Mouse (Mus musculus): ENCODE measurements at regions not wholly inside any gene's neighbourhood (a gene's known extent, or its start where the extent isn't known, plus 50 kb on each side); places are given as distances from the start of the nearest gene placed in this dataset.

DNA sequence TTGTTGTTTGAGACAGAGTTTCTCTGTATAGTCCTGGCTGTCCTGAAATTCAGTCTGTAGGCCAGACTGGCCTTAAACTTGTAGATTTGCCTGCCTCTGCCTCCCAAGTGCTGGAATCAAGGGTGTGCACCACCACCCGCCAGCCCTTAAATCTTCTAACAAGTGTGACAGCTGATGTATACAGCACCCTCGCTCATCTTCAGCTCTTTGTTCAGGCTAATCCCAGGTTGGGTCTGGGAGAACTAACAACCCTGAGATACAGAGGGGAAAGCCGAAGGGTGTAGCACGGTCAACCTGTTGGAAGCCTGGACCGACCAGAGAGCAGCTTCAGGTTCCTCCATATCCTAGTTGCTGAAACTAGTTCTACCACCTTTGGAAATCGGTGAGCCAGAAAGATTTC, 99.0 kb downstream of the Tmem30b start:
- DNase-seq (ENCODE audit: low spot score), result no peak

DNA sequence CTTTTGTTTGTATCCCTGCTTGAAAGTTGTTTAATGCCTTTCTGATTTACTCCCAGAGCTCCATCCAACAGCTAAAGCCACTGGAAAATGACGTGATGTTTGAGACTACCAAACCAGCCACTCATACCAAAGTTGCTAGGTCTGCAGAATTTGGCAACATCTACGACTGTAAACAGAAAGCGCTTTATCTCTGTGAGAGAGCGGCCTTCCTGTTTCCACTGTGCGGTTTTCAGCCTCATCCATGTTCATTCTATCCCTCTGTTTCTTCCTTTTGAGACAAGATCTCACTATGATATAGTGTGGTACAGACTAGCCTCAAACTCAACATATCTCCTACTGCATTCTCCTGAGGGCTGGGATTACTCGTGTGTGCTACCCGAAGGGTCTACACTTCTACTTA, 100.0 kb downstream of the Tmem30b start:
- no peak for DNase-seq (ENCODE audit: low spot score)

DNA sequence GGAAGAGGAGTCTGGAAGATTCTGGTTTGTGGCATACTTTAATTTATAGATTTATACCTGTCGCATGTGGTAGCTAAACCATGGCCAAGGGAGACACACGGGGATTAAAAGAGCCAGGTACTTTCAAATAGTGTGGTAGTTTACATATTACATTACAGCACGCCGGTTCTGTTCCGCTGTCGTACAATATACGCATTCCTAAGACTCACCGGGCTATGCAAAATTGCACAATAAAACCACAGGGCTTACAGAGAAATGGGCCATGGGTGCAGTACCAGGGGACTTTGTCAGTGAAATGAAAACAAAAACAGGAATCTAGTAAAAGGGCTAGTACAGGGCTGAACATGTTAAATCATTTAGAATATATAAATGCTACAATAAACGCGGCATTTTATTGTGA, 100.6 kb downstream of the Tmem30b start:
- DNase-seq (ENCODE audit: low spot score), result no peak

DNA sequence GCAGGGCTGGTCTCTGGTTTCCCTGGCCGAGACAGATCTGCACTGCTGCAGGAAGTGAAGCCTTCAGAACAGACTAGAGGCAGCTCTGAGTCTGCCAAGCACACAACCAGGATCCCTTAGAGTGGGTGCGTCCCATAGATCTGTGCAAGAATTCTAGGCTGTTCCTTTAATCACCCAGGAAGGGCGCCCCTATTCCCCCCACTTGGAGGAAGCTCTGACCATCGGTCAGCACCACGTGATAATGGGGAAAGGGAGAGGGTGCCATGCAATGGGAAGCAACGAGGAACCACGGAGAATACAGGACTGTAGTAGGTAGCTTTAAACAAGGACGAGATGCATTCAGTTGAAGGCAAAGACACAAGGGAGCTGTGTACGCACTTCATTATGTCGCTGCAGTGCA, 101.1 kb downstream of the Tmem30b start:
- no peak for DNase-seq (ENCODE audit: low spot score)

DNA sequence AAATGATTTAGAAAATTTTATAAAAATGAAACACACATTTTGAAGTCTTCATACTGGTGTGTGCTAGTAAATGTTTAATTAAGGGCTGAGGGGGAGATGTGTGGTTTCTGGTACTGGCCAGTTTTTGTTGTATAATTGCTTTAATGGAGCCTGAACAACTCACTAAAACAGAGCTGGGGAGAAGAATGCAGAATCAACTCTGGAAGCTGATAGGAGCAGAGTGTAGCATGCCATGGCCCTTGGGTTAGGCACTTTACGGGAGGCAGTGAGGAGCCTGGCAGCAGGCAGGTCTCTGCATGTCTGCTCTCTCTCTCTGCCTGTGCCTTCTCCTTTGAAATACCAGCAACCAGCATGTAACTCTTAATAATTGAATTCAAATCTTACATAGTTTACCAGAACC, 104.9 kb downstream of the Tmem30b start:
- no peak for DNase-seq (ENCODE audit: low spot score)

DNA sequence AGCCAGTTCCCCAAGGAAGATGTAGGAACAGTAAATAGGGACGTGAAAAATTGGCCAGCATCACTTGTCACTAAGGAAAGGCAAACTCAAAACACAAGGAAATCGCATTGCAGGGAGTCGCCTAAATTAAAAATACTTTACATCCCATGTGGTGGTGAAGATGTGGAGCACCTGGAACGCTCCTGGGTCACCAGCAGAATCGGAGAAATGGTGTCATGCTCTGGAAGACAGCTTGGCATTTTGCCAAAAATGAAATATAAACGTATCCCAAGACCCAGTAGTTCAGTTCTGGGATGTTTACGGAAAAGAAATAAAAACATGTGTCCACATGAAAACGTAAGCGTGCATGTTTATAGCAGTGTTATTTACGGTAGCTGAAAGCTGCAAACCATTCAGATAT, 111.5 kb downstream of the Tmem30b start:
- DNase-seq (ENCODE audit: low spot score), result no peak

DNA sequence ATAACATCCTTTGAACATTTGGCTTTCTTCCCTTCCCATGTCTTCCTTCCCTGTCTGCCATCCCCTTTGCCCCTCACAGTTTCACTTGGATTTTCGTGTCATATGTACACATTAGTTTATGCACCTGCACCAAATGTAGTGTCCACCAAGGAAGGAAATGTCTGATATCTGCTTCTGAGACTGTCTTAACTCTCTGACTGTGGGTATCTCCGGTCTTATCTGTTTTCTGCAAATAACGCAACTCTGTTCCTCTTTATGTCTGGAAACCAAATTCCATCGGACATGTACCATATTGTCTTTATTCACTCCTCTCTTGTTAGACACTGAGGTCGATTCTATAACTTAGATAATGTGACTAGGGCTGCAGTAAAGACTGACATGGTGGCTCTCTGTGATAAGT, 113.6 kb downstream of the Tmem30b start:
- no peak for DNase-seq (ENCODE audit: low spot score)

DNA sequence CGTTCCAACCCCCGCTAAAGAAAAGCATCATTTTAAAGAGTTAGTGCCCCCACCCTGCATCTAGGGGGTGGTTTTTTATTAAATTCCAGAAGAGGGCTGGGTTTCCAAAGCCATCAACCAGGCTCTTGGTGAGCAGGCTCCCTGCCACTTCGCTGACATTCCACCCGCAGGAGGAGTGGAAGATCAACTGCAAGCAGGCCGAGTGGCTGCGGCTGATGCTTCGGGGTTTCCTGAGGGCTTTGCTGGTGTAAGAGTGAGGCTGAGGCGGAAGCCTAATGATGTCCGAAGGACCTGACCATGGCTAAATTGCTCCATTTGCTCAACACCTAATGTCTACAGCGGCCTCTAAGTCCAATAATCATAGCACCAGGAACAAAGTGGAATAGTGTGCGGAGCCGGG, 118.0 kb downstream of the Tmem30b start:
- no peak for DNase-seq (ENCODE audit: low spot score)

DNA sequence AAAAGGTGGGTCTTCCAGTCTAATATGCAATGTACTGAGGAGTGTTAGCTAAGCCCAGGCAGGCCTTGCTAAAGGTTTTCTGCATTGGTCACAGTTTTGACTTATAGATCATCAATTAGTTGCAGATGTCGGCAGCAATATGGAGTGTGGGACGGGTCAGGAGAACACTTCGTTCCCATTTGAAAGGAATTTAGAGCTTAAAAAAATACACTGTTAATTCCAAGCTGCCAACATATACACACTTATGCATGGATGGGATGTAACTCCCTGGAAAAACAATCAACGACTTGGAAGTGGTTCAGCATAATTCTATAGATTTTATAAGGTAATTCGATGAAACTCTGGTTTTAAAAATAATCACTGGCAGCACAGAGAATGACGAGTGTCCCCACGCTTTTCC, 121.4 kb downstream of the Tmem30b start:
- DNase-seq (ENCODE audit: low spot score), result no peak

DNA sequence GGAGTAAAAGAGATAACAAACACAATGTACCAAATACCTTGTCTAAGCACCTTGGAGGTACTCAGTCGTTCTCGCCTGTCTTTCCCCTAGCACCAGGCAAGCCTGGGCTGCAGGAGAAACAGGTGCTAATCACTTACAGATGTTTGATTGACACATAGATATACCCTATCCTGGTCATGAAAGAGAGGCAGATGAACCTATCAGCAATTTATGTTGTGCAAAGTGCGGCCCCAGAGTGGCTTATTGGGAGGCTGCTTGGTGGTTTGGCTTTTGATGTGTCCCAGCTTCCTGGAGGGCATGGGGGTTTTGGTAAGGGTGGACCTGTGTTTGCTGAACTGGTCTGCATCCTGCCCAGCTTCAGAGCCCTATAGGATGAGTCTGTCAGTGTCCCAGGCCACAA, 129.1 kb downstream of the Tmem30b start:
- no peak for DNase-seq (ENCODE audit: low spot score)

DNA sequence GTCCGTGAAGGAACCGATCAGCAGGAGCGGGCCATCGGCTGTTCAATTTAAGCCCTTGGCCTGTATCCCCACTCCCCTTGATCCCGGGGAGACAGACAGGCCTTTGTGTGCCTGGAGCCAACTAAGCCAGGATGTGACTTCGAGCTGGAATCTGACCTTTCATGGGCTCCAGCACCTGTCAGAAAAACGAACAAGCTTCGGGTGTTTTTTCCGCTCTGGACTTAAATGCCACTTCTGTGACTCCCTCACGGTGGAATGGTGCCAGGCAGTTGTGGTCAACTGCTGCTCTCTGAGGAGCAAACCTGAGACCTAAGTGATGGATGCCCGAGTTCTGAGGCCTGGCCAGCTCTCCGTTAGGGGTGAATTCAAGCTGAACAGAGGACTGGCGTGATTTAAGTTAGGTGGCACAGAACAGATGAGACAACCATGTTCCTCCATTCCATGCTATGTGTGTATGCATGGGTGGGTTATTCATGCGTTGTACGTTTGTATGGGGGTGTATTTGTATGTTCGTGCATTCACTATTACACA, 129.8 kb downstream of the Tmem30b start:
- no peak for DNase-seq (ENCODE audit: low spot score)

DNA sequence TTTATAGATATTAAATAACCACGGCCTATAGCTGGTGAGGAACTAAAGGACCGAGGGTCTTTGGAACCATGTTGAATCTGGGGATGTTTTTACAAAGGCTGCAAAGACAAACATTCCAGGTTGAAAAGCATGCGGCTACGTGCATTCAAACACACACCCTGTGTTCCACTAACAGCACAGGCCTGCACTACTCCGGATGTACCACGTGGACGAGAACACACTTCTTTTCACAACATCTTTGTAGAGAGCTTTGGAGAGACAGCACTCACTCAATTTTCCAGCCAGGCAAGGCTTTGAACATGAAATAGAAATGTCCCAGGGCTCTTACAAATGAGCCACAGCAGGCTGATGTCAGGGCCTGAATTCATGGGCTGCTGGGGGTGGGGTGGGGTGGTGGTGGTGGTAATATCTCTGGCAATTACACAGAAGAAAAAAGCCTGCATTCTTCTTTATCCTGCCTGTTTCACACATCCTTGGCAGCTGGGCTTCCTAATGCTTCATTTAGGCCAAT, 129.3 kb downstream of the Slc38a6 start:
- DNase-seq (ENCODE audit: low spot score), result no peak

DNA sequence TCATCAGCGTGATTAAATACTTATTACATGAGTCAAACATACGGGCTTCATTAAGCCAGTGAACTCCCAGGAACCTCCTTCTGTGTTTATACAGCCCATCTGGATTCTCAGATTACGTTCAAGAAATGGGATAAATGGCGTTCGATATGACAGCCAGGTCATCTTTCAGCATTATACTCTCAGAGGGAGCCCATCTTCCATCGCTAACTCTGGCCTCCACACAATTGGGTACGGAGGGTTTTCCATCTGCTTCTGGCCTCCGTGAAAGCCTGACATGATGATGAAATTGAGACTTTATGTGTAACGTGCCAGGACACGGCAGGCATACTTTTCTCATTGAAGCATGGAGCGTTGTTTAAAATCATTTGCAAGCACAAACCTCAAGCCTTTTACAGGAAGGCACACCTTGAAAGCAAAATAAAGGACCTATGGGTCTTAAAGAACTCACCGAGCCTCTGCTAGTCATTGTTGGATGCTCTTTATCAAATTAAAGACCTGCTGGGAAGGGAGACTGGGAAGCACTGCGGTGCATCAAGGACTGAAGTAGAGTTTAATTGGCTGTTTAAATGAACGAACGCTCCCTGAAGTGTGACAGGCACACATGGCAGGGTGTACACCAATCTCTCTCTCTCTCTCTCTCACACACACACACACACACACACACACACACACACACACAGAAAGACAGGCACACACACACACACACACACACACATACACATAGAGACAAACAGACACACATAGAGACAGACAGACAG, 127.0 kb downstream of the Slc38a6 start:
- DNase-seq (ENCODE audit: low spot score), result no peak

DNA sequence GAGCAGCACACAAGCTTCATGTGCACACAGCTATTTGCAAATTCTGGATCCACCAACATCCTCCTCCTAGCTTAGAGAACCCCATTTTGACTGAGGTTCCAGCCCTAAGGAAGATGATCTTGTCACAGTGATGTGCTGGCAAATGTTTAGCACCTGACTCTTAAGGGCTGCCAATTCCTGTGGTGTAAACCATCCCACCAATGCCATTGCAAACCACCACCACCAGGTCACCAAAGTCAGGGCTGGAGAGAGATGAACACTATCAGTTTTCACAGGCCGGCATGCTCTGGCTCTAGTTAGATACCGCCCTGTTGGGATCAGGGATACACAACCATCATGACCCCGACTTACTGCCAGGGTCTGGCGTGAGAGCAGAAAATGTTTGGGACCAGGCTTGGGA, 125.9 kb downstream of the Slc38a6 start:
- no peak for DNase-seq (ENCODE audit: low spot score)

DNA sequence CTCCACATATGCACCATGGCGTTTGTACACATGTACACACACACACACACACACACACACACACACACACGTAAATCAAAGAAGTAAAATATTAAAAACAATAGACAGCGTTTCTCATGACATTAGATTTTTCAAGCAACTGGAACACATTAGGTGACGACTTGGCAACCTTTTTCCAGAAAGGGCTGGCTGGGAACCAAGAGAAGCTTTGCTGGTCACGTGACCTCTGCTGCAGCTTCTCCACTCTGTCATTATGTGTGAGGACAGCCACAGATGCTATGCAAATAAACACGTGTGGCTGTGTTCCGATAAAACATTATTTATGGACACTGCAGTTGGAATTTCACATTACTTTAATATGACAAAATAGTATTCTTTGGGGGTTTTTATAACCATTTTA, 124.3 kb downstream of the Slc38a6 start:
- peak; percentile 68 for DNase-seq (ENCODE audit: low spot score)

DNA sequence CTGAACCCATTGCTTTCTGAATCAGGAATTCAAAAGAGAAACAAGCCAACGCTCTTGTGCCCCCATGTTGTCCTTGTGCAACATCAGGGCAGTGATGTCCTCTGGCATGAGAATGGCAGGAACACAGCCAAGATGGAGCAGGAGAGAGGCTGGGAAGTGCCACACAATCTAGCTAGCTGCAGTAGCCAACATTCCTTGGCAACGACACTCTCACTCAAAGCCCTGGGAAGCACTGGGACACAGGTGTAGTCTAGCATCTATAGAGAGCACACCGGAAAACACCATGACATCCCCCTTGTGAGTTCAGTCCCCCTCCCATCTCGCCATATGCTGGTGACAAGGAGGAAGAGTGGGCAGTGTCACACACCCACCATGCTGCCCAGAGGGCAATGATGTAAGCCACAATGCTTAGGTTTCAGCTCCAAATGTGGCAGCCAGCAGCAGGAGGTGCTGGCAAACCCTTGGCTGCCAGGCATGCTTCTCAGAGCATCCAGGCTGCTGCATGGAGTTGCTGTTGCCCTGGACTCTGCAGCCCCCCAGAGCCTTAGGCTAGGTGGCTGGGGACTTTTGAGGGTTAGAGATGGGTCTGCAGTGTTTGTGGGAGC, 123.0 kb downstream of the Slc38a6 start:
- DNase-seq (ENCODE audit: low spot score), result peak; percentile 83

DNA sequence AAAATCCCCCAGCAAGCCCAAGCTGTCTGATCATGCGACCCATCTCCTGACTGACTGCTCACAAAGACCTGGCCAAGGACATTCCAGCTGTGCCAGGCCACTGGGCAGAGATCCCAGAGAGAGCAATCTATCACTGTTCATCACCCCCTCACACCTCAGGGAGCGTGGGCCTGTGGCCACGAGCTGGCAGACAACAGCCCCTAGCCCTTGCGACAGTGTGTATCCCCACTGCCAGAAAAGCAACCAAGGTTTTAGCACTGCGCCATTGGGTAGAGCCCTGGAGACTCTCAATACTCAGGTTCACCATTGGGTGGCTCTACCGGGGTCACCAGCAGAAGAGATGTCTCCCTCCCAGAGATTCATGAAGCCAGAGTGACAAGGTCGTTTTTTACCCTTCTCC, 122.0 kb downstream of the Slc38a6 start:
- DNase-seq (ENCODE audit: low spot score), result peak; percentile 94

DNA sequence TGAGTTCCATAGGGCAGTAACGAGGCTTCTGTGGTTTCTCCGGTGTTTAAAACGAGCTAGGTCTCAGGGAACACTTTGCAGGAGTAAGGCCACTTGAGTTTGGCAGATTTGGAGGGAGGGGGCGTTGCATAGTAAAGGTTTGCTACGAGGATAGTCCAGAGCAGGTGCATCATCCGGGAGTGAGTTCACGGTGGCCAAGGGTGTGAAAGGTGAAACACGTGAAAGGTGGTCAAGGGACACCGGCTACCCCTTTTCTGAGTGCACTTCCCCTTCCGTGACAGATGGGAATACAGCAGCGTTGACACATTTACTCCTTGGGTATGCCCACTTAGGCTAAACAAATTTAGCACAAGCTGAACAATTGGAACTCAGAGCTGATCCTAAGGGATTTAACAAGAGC, 121.6 kb downstream of the Slc38a6 start:
- no peak for DNase-seq (ENCODE audit: low spot score)

DNA sequence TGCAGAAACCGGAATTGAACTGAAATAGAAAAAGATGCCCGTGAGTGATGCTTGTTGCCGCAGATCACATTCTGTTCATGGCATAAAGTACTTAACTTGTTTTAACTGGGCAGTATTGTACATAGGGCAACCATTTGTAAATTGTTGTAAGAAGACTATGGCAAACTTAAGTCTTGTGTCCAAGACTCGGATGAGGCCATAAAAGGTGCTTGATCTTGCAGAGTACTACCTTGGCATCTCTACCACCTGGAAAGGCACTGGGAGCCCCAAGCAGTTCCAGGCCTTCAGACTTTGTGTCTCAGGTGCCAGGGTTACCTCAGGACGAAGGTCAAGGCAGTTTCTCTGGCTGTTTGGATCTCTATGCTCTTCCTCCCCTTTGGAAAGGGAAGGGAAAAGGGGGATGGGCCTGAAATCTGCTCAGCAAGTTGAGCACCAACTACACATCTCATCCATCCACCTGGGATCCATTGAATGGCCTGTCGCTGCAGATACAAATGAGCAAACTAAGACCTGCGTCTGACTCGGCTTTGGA, 120.0 kb downstream of the Slc38a6 start:
- DNase-seq (ENCODE audit: low spot score), result no peak

DNA sequence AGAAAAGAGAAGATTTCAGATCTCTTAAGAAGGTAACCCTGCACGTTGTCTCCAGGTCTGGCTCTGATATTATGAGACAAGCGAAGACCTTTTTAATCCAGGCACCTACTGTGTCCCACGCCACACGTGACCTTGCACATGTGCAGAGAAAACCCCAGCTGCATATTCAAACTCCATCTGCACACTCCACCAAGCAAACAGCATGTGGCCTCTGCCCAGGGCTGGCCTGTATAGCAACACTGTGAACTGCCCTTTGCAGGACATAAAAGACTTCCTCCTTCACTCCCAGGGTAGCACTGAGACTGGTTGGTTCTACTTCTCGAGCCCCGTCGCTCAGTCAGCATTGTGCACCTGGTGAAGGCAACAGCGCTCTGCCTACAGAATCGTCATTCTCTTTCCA, 119.0 kb downstream of the Slc38a6 start:
- DNase-seq (ENCODE audit: low spot score), result no peak

DNA sequence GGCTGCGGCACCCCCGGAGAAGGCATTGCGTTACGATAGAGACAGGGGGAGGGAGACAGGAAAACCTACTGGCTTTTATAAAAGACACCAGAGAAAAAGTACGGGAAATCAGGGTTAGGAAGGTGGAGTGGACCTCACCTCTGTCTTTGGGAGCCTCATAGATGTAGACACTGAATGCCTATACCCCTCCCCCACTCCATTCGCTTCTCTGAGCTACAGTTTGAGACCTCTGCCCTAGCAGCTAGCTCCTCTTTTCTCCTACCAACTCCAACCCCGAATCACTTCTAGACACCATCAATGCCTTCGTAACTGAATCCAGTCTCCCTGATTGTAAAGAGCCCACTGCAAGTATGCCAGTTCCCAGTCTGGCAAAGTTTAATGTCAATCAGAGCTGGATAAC, 118.5 kb downstream of the Slc38a6 start:
- no peak for DNase-seq (ENCODE audit: low spot score)

DNA sequence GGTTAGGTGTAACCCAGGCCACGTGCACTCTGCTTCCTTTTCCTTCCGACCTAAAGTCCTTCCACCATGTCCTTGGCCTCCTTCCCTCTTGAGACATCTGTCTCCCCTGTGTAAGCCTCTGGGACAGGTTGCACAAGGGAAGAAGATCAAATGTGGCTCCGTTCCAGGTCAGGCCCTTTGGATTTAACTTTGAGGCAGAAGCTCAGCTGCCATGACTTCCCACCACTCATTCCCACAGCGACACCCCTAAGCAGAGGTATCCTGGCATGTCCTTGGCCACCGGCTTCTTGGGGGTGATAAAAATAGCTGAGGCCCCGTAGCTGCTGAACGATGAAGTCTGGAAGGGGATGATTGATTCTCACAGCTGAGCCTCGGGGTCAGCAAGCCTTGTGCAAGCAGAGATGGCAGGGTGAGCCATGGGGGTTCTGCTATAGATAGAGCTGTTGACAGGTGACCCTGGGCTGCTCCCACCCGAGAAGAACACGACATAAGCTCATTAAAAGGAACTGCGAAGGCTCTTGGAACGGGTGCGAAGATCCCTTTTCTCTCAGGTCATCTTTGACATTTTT, 117.4 kb downstream of the Slc38a6 start:
- peak; percentile 82 for DNase-seq (ENCODE audit: low spot score)

Measured in gastrocnemius, adult 18-20 months (tissue).